Mouse (Mus musculus) forebrain, embryonic 10.5 days (tissue): ENCODE measurements around the gene Rdh16. TPM values are rescaled to one million over a fixed set of nuclear protein-coding genes. Genes with fewer than 3 reads are reported as not detected.
"Not testable (repeated sequence)": the region's sequence is repeated elsewhere in the genome, so short reads cannot be mapped to it uniquely, and the experiment has no call there.

ENCODE experiments used
- DNase-seq: peaks from one replicate; pipeline ENCODE4 v3.0.0-alpha.2; 2017; ENCODE audit warnings: low spot score; ENCODE audit errors: extremely low spot score
- H3K27ac ChIP-seq: fragments of 300-500 bp; sonication (generic); 2 replicates; pipeline ENCODE4 v1.5.1; 2016; ENCODE audit warnings: mild to moderate bottlenecking
- H3K27me3 ChIP-seq: fragments of 300-500 bp; sonication (generic); 2 replicates; pipeline ENCODE4 v1.6.1; 2016; ENCODE audit warnings: mild to moderate bottlenecking; ENCODE audit not compliant: poor library complexity, severe bottlenecking
- H3K36me3 ChIP-seq: fragments of 300-500 bp; sonication (generic); replicated peaks from 2 replicates; pipeline ENCODE4 v1.6.1; 2016; ENCODE audit warnings: mild to moderate bottlenecking, moderate library complexity
- H3K4me1 ChIP-seq: fragments of 300-500 bp; sonication (generic); 2 replicates; pipeline ENCODE4 v1.6.1; 2016
- H3K4me3 ChIP-seq: fragments of 300-500 bp; sonication (generic); 2 replicates; pipeline ENCODE4 v1.5.1; 2016; ENCODE audit warnings: mild to moderate bottlenecking, moderate library complexity
- H3K9me3 ChIP-seq: fragments of 300-500 bp; sonication (generic); 2 replicates; pipeline ENCODE4 v1.6.1; 2016; ENCODE audit warnings: mild to moderate bottlenecking, moderate library complexity
- WGBS: fragments of 180-500 bp; shearing (Covaris S2); methylation state at CpG from one replicate; pipeline ENCODE4 v1.1.7; 2016; 5-methylcytosine and 5-hydroxymethylcytosine counted together
- polyA plus RNA-seq: library from polyadenylated mRNA; unstranded; fragments of >200 nt; fragmentation: Nextera tagmentation; extraction: Ambion mirVana; gene quantifications from 2 replicates; pipeline ENCODE4 v1.2.1, GENCODE M21; 2016

Gene Rdh16
- polyA plus RNA-seq, result not detected in 2 replicates

GRCm38 (mm10) chr10:127800891-127801290, at the start of gene Rdh16:
TSS of gene Rdh16 (plus strand) at chr10:127801152.
- no peak within 1 kb of the TSS for H3K27ac ChIP-seq
- DNase-seq, result no peak
- no peaks in the 10 kb centered on the region for H3K4me1 ChIP-seq
- no peaks in the 10 kb centered on the region for H3K36me3 ChIP-seq
- WGBS, result 92% methylated on average over 6 of the region's 6 CpGs
- H3K27me3 ChIP-seq, result no peaks in the 10 kb centered on the region
- H3K4me3 ChIP-seq, result no peak within 1 kb of the TSS
- no peaks in the 10 kb centered on the region for H3K9me3 ChIP-seq

GRCm38 (mm10) chr10:127751548-127751947, 49.4 kb upstream of the Rdh16 start, which contains the start of gene Gpr182:
TSS of gene Gpr182 (minus strand) at chr10:127751732.
- peaks cover 30% of the 10 kb centered on the region for H3K36me3 ChIP-seq
- no peaks in the 10 kb centered on the region; the same call in 1 of the 2 replicates for H3K27me3 ChIP-seq
- H3K4me1 ChIP-seq, result peaks cover 27% of the 10 kb centered on the region
- DNase-seq, result no peak
- no peaks in the 10 kb centered on the region for H3K9me3 ChIP-seq
- 64% methylated on average over 8 of the region's 8 CpGs for WGBS
- H3K4me3 ChIP-seq, result no peak within 1 kb of the TSS
- no peak within 1 kb of the TSS for H3K27ac ChIP-seq

- H3K9me3 ChIP-seq, result no peaks in the 10 kb centered on the region
- no peak overlapping the region for H3K4me3 ChIP-seq
- no peak for DNase-seq
- no peaks in the 10 kb centered on the region; the same call in 1 of the 2 replicates for H3K27me3 ChIP-seq
- peaks cover 14% of the 10 kb centered on the region for H3K4me1 ChIP-seq
- WGBS, result 87% methylated on average over 6 of the region's 6 CpGs
- 0 out of 2 replicates have a peak, but pooled peaks cover 5% of the 10 kb centered on the region for H3K36me3 ChIP-seq
- no peak overlapping the region for H3K27ac ChIP-seq
Observed at GRCm38 (mm10) chr10:127754566-127755166, 46.3 kb upstream of the Rdh16 start.

- Histone ChIP-seq H3K27me3 (no peaks in the 10 kb centered on the region), H3K27ac (no peak overlapping the region), H3K4me1 (peaks cover 8% of the 10 kb centered on the region; the same call in 1 of the 2 replicates), H3K9me3 (no peaks in the 10 kb centered on the region), H3K4me3 (no peak overlapping the region), H3K36me3 (0 out of 2 replicates have a peak, but pooled peaks cover 4% of the 10 kb centered on the region)
- 92% methylated on average over 3 of the region's 3 CpGs for WGBS
- DNase-seq, result no peak
Observed at GRCm38 (mm10) chr10:127755246-127755645, 45.7 kb upstream of the Rdh16 start.

GRCm38 (mm10) chr10:127755770-127756468, 45.0 kb upstream of the Rdh16 start:
- H3K9me3 ChIP-seq, result no peaks in the 10 kb centered on the region
- no peak for DNase-seq
- 56% methylated on average over 18 of the region's 18 CpGs for WGBS
- no peak overlapping the region for H3K27ac ChIP-seq
- 0 out of 2 replicates have a peak, but pooled peaks cover 6% of the 10 kb centered on the region for H3K4me1 ChIP-seq
- H3K27me3 ChIP-seq, result no peaks in the 10 kb centered on the region
- no peaks in the 10 kb centered on the region for H3K36me3 ChIP-seq
- peak overlapping the region; percentile 19; the same call in 1 of the 2 replicates for H3K4me3 ChIP-seq

GRCm38 (mm10) chr10:127759181-127760110, 41.5 kb upstream of the Rdh16 start, which contains the start of the genes Rdh1 and Rdh16f1:
TSS of gene Rdh1 (plus strand) at chr10:127759721.
TSS of gene Rdh16f1 (plus strand) at chr10:127759787.
- Histone ChIP-seq H3K27me3 (no peaks in the 10 kb centered on the region), H3K36me3 (no peaks in the 10 kb centered on the region), H3K4me1 (0 out of 2 replicates have a peak, but pooled peaks cover 6% of the 10 kb centered on the region), H3K9me3 (no peaks in the 10 kb centered on the region), H3K4me3 (no peak within 1 kb of the TSS), H3K27ac (no peak within 1 kb of the TSS)
- DNase-seq, result no peak
- WGBS, result 78% methylated on average over 9 of the region's 9 CpGs

- not testable (repeated sequence) for H3K4me3 ChIP-seq, H3K4me1 ChIP-seq, DNase-seq, H3K27me3 ChIP-seq, H3K9me3 ChIP-seq, H3K27ac ChIP-seq, H3K36me3 ChIP-seq
- WGBS, result 90% methylated on average over 10 of the region's 10 CpGs
Observed at GRCm38 (mm10) chr10:127762926-127763325, 38.0 kb upstream of the Rdh16 start.

GRCm38 (mm10) chr10:127763914-127764680, 36.9 kb upstream of the Rdh16 start:
- no peaks in the 10 kb centered on the region for H3K4me1 ChIP-seq
- DNase-seq, result no peak
- H3K36me3 ChIP-seq, result no peaks in the 10 kb centered on the region
- H3K27me3 ChIP-seq, result no peaks in the 10 kb centered on the region
- H3K9me3 ChIP-seq, result no peaks in the 10 kb centered on the region
- no peak overlapping the region for H3K27ac ChIP-seq
- 73% methylated on average over 12 of the region's 12 CpGs for WGBS
- H3K4me3 ChIP-seq, result no peak overlapping the region

GRCm38 (mm10) chr10:127766564-127766963, 34.4 kb upstream of the Rdh16 start:
- H3K27ac ChIP-seq, result no peak overlapping the region
- no peak for DNase-seq
- H3K36me3 ChIP-seq, result no peaks in the 10 kb centered on the region
- no peaks in the 10 kb centered on the region for H3K9me3 ChIP-seq
- H3K27me3 ChIP-seq, result no peaks in the 10 kb centered on the region
- WGBS, result 96% methylated on average over 1 of the region's 1 CpGs
- H3K4me1 ChIP-seq, result no peaks in the 10 kb centered on the region
- no peak overlapping the region for H3K4me3 ChIP-seq

GRCm38 (mm10) chr10:127776011-127776410, 24.9 kb upstream of the Rdh16 start, which contains the start of gene Rdh9:
TSS of gene Rdh9 (plus strand) at chr10:127776386.
- no peaks in the 10 kb centered on the region for H3K36me3 ChIP-seq
- no peak within 1 kb of the TSS for H3K4me3 ChIP-seq
- WGBS, result 89% methylated on average over 2 of the region's 2 CpGs
- no peaks in the 10 kb centered on the region for H3K27me3 ChIP-seq
- H3K9me3 ChIP-seq, result no peaks in the 10 kb centered on the region
- H3K4me1 ChIP-seq, result no peaks in the 10 kb centered on the region
- no peak within 1 kb of the TSS for H3K27ac ChIP-seq
- no peak for DNase-seq

- H3K4me1 ChIP-seq, H3K9me3 ChIP-seq, H3K4me3 ChIP-seq, H3K27me3 ChIP-seq, H3K36me3 ChIP-seq, DNase-seq, H3K27ac ChIP-seq: not testable (repeated sequence)
- 98% methylated on average over 17 of the region's 17 CpGs for WGBS
Observed at GRCm38 (mm10) chr10:127782321-127782720, 18.6 kb upstream of the Rdh16 start.

- not testable (repeated sequence) for H3K27ac ChIP-seq, H3K27me3 ChIP-seq, DNase-seq, H3K4me3 ChIP-seq, H3K36me3 ChIP-seq, H3K4me1 ChIP-seq, H3K9me3 ChIP-seq
- 89% methylated on average over 1 of the region's 1 CpGs for WGBS
Observed at GRCm38 (mm10) chr10:127785411-127785810, 15.5 kb upstream of the Rdh16 start.
